Mouse (Mus musculus) urinary bladder, adult 18-20 months (tissue): ENCODE measurements around the gene Zfp551.

Experiments used
- DNase-seq, 2 experiments: peaks; one replicate each; pipeline ENCODE4 v3.0.0; 2022; ENCODE audit warnings: low spot score in 2 of 2, mixed read lengths in 2 of 2

Zfp551 gene

GRCm38 (mm10) chr7:12422245-12422849 is at the start of gene Zfp551:
Gene Zfp551 (minus strand): TSS chr7:12422751.
- peak; percentile 31 to 63 for DNase-seq

- DNase-seq: no peak
Measured at GRCm38 (mm10) chr7:12422855-12423254, 304 bp upstream of the Zfp551 start.

GRCm38 (mm10) chr7:12421741-12422140 is 810 bp downstream of the Zfp551 start:
- DNase-seq: no peak

- DNase-seq: no peak
Measured at GRCm38 (mm10) chr7:12369173-12369572, 53.4 kb downstream of the Zfp551 start, which contains the start of gene Vmn1r84. Gene Vmn1r84 (minus strand): TSS chr7:12369273.
